Mouse (Mus musculus): Measurements from ENCODE around the gene Ndufs6. TPM values are rescaled to one million over a fixed set of nuclear protein-coding genes. Genes with fewer than 3 reads are reported as not detected.

The Ndufs6 gene
- polyA plus RNA-seq, 1 experiment from 2014 or later = 384 TPM

DNA sequence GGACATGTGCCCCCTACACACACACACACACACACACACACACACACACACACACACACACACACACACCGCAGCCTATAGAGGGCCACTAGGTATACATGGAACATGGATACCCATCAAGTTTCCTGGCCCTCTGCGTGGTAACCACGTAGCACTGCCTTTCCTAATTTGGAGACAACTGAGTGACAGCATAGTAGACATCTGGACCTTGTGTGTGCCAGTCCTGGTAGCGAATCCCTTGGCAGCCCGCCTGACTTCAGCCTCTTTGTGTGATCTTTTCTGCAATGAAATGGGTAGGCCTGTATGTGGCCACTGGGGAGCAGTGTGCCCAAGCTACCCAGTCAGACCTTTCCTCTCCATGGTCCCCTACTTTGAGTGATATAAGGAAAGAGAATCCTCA lies 29.0 kb downstream of the Ndufs6 start:
- 0 out of 2 replicates have a peak, but pooled peaks cover 8% of the 10 kb centered on the region for H3K27me3 ChIP-seq
- no peak overlapping the region for H3K4me2 ChIP-seq
- no peak overlapping the region for H3K9ac ChIP-seq
- ATAC-seq (ENCODE audit: low FRiP score) = no peak
- no peaks in the 10 kb centered on the region for H3K36me3 ChIP-seq
- H3K9me3 ChIP-seq = 0 out of 2 replicates have a peak, but pooled peaks cover 3% of the 10 kb centered on the region
- no peak overlapping the region for H3K27ac ChIP-seq
- no peak overlapping the region for H3K4me3 ChIP-seq
- WGBS = 92% methylated on average over 5 of the region's 5 CpGs
- no peaks in the 10 kb centered on the region for H3K4me1 ChIP-seq (replicated peaks)

DNA sequence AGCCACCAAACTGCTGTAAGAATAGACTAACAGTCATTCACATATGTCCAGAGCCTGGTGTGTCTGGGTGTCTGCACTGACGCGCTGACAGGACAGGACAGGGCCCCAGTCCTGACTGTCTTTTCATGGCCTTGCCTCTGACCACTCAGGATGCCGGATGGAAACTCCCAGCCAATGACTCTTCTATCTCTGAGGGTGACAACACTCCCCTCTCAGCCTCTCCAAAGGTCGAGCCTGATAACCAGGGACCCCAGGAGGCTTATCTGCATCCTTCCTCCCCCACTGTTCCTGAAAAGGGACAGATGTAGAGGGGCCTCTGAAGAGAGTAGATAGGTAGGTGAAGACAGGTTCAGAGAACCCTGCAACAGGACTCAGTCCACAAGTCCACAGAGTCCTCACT lies 29.6 kb downstream of the Ndufs6 start:
- Histone ChIP-seq H3K9me3 (0 out of 2 replicates have a peak, but pooled peaks cover 3% of the 10 kb centered on the region), H3K27ac (no peak overlapping the region), H3K4me1 (replicated peaks) (no peaks in the 10 kb centered on the region), H3K36me3 (no peaks in the 10 kb centered on the region), H3K4me3 (no peak overlapping the region), H3K27me3 (0 out of 2 replicates have a peak, but pooled peaks cover 8% of the 10 kb centered on the region), H3K9ac (no peak overlapping the region), H3K4me2 (no peak overlapping the region)
- no peak for ATAC-seq (ENCODE audit: low FRiP score)
- 72% methylated on average over 4 of the region's 4 CpGs for WGBS

DNA sequence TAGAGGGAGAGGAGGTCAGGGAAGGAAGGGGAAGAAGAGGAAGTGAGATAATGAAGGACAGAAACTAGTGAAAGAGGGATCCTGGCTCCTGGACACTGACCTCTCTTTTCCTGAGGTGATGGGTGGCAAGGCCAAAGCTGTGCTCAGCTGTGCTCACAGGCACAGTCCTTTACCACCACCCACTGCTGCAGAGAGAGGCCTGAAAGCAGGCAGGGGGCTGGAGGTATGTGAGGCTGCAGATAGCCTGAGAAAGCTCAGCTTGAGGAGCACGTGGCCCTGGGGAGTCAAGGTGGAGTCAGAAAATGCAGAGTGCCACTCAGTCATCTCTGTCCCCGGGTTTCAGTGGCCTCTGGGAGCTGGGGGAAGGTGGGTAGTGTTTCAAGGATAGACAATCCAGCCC lies 37.2 kb downstream of the Ndufs6 start:
- no peaks in the 10 kb centered on the region for H3K4me1 ChIP-seq (replicated peaks)
- WGBS = 36% methylated on average over 2 of the region's 2 CpGs
- no peaks in the 10 kb centered on the region for H3K36me3 ChIP-seq
- H3K27ac ChIP-seq = no peak overlapping the region
- H3K4me2 ChIP-seq = no peak overlapping the region
- peaks cover 12% of the 10 kb centered on the region; the same call in 1 of the 2 replicates for H3K27me3 ChIP-seq
- ATAC-seq (ENCODE audit: low FRiP score) = no peak
- H3K9ac ChIP-seq = peak overlapping the region; percentile 15; the same call in 1 of the 2 replicates
- no peak overlapping the region for H3K4me3 ChIP-seq
- 0 out of 2 replicates have a peak, but pooled peaks cover 3% of the 10 kb centered on the region for H3K9me3 ChIP-seq

GRCm38 (mm10) chr13:73290206-73290605 lies 38.1 kb downstream of the Ndufs6 start:
- no peak overlapping the region for H3K9ac ChIP-seq

GRCm38 (mm10) chr13:73283534-73283933 lies 44.8 kb downstream of the Ndufs6 start:
- 100% methylated on average over 1 of the region's 1 CpGs for WGBS

More at GRCm38 (mm10) chr13:73290206-73290605, 38.1 kb downstream of the Ndufs6 start:
- Histone ChIP-seq H3K36me3 (no peaks in the 10 kb centered on the region), H3K4me3 (no peak overlapping the region), H3K4me2 (no peak overlapping the region), H3K4me1 (replicated peaks) (no peaks in the 10 kb centered on the region), H3K27me3 (peaks cover 12% of the 10 kb centered on the region; the same call in 1 of the 2 replicates), H3K9me3 (0 out of 2 replicates have a peak, but pooled peaks cover 3% of the 10 kb centered on the region), H3K27ac (no peak overlapping the region)
- ATAC-seq (ENCODE audit: low FRiP score) = no peak
- 93% methylated on average over 6 of the region's 6 CpGs for WGBS

GRCm38 (mm10) chr13:73282407-73282806 lies 45.9 kb downstream of the Ndufs6 start:
- Histone ChIP-seq H3K27me3 (peaks cover 14% of the 10 kb centered on the region), H3K27ac (no peak overlapping the region), H3K9me3 (no peaks in the 10 kb centered on the region), H3K4me3 (no peak overlapping the region), H3K4me2 (no peak overlapping the region), H3K9ac (no peak overlapping the region), H3K36me3 (no peaks in the 10 kb centered on the region), H3K4me1 (replicated peaks) (no peaks in the 10 kb centered on the region)
- WGBS = 88% methylated on average over 2 of the region's 2 CpGs
- no peak for ATAC-seq (ENCODE audit: low FRiP score)

More at GRCm38 (mm10) chr13:73283534-73283933, 44.8 kb downstream of the Ndufs6 start:
- Histone ChIP-seq H3K27me3 (peaks cover 11% of the 10 kb centered on the region; the same call in 1 of the 2 replicates), H3K36me3 (no peaks in the 10 kb centered on the region), H3K27ac (no peak overlapping the region), H3K4me2 (no peak overlapping the region), H3K4me1 (replicated peaks) (no peaks in the 10 kb centered on the region), H3K9me3 (no peaks in the 10 kb centered on the region), H3K4me3 (no peak overlapping the region), H3K9ac (no peak overlapping the region)
- ATAC-seq (ENCODE audit: low FRiP score) = no peak

GRCm38 (mm10) chr13:73279196-73279595 lies 49.1 kb downstream of the Ndufs6 start:
- Histone ChIP-seq H3K9ac (no peak overlapping the region), H3K4me1 (replicated peaks) (no peaks in the 10 kb centered on the region; the same call in 1 of the 2 replicates), H3K27ac (no peak overlapping the region), H3K27me3 (peaks cover 37% of the 10 kb centered on the region), H3K4me2 (no peak overlapping the region), H3K4me3 (no peak overlapping the region), H3K9me3 (no peaks in the 10 kb centered on the region), H3K36me3 (no peaks in the 10 kb centered on the region)
- ATAC-seq (ENCODE audit: low FRiP score) = no peak
- 91% methylated on average over 1 of the region's 1 CpGs for WGBS

DNA sequence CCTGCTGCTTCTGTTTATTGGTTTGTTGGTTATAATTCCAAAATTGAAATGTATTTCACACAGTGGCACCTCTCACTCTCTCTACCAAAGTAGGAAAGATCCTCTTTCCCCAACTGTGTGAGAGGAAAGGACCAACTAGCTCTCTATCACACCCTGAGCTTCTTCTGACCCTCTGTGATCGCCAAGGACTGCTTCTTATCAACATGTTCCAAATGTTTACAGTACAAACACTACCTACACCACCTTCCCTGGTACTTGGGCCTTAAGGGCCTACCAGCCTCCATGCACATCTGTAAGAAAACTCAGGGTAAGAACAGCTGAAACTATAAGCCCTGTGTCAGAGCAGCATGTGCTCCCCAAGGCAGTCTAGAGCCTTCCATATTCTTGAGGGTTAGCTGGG lies 50.5 kb downstream of the Ndufs6 start:
- Histone ChIP-seq H3K4me2 (no peak overlapping the region), H3K9ac (no peak overlapping the region), H3K27me3 (peaks cover 46% of the 10 kb centered on the region), H3K4me3 (no peak overlapping the region), H3K9me3 (no peaks in the 10 kb centered on the region), H3K27ac (no peak overlapping the region), H3K36me3 (no peaks in the 10 kb centered on the region), H3K4me1 (replicated peaks) (peaks cover 1% of the 10 kb centered on the region; the same call in 1 of the 2 replicates)
- no peak for ATAC-seq (ENCODE audit: low FRiP score)
- WGBS = 68% methylated on average over 1 of the region's 1 CpGs

DNA sequence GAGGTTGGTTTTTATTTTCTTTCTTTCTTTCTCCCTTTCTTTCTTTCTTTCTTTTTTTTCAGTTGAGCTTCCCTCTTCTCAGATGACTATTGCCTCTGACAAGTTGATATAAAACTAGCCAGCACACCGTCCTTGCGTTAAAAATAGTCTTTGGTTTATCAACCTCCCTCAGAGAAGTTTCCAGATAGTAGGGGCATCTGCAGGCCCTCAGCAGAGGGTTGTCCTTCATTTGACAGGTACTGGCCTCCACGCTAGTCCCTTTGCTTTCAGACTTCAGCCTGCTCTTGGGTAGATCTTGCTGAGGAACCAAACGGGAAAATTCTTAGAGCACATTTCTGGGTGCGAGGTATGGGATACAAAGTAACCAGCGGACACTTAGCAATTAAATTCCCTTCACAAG lies 51.0 kb downstream of the Ndufs6 start:
- H3K27ac ChIP-seq = no peak overlapping the region
- 92% methylated on average over 6 of the region's 6 CpGs for whole genome bisulfite sequencing
- no peak overlapping the region for H3K4me3 ChIP-seq
- no peaks in the 10 kb centered on the region for H3K9me3 ChIP-seq
- peaks cover 6% of the 10 kb centered on the region for H3K4me1 ChIP-seq (replicated peaks)
- peaks cover 49% of the 10 kb centered on the region for H3K27me3 ChIP-seq
- H3K36me3 ChIP-seq = no peaks in the 10 kb centered on the region
- ATAC-seq (ENCODE audit: low FRiP score) = no peak
- no peak overlapping the region for H3K4me2 ChIP-seq
- no peak overlapping the region for H3K9ac ChIP-seq

- no peak for ATAC-seq (ENCODE audit: low FRiP score)
- no peaks in the 10 kb centered on the region for H3K9me3 ChIP-seq
- no peak overlapping the region for H3K9ac ChIP-seq
- no peak overlapping the region for H3K27ac ChIP-seq
- H3K27me3 ChIP-seq = peaks cover 87% of the 10 kb centered on the region
- no peaks in the 10 kb centered on the region for H3K36me3 ChIP-seq
- peaks cover 29% of the 10 kb centered on the region for H3K4me1 ChIP-seq (replicated peaks)
- WGBS = 33% methylated on average over 1 of the region's 1 CpGs
- H3K4me2 ChIP-seq = no peak overlapping the region
- no peak overlapping the region for H3K4me3 ChIP-seq
Observed at GRCm38 (mm10) chr13:73273536-73273935, 54.8 kb downstream of the Ndufs6 start.

DNA sequence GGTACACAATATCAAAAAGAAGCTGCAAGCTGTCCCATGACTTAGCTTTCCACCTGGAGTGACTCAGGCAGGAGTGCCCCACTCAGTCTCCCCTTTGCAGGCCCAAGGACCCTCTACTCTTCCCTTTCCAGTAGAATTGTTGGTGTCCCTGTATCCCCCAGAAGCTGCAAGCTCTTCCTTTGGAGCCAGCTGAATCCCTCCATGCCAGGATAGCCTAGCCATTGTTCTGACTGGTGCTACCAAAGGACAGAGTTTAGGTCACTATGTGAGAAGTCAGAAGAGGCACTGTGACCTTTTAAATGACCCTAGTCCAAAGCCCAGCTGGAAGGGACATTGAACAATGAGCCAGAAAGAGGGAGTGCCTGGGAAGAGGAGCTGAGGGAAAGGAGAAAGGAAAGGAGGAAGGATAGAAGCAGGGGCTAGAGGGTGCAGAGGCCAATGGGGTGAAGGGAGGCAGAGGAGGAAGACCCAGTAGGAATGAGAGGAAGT lies 55.5 kb downstream of the Ndufs6 start:
- H3K27ac ChIP-seq = no peak overlapping the region
- H3K36me3 ChIP-seq = no peaks in the 10 kb centered on the region
- no peak for ATAC-seq (ENCODE audit: low FRiP score)
- H3K9ac ChIP-seq = no peak overlapping the region
- peaks cover 32% of the 10 kb centered on the region for H3K4me1 ChIP-seq (replicated peaks)
- H3K27me3 ChIP-seq = peaks cover 93% of the 10 kb centered on the region
- no peaks in the 10 kb centered on the region for H3K9me3 ChIP-seq
- no peak overlapping the region for H3K4me3 ChIP-seq
- H3K4me2 ChIP-seq = no peak overlapping the region

DNA sequence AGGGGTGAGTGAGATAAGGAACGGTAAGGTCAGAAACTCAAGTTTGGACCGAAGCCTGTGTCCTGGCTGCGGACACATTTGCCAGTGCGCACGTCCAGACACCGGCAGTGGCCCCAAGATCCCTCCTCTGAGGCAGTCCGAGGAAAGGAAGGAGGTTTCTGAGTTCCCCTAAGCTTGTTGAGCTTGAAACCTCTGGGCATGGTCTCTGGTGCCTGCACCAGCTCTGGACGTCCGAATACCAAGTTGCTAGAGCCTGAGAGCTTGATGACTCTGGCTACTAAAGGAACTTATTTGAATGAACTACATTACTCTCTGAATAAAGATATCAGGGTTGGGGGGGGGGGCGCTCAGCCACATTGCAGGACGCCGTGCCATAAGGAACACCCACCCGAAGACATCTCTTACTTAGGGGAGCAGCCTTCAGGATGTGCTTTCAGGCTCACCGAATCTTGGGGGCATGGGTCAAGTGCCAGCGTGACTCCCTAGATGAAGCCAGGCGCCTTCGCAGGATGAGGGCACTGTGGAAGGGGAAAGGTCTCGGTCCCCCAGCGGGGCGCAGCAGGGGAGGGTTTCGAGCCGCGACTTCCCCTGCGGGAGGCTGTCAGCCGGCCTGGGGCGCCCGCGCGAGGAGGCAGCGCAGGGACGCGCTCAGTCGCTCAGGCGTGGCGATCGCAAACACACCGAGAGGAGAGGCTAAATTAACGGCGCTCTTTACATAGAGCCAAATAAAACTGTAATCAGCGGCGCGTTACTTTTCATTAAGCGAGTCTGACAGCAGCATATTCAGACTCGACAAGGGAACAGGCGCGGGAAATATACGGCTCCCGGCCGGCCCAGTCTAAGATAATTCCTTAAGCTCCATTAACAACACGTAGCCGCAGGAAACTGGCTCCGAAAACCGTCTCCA lies 56.8 kb downstream of the Ndufs6 start:
- H3K9me3 ChIP-seq = no peaks in the 10 kb centered on the region
- H3K36me3 ChIP-seq = no peaks in the 10 kb centered on the region
- peak overlapping the region; percentile 34 for H3K4me3 ChIP-seq
- no peak overlapping the region for H3K27ac ChIP-seq
- H3K4me1 ChIP-seq (replicated peaks) = peaks cover 32% of the 10 kb centered on the region
- peak overlapping the region; percentile 60 for H3K4me2 ChIP-seq
- peaks cover 99% of the 10 kb centered on the region for H3K27me3 ChIP-seq
- 1% methylated on average over 53 of the region's 53 CpGs for WGBS
- peak; percentile 59 for ATAC-seq (ENCODE audit: low FRiP score)
- H3K9ac ChIP-seq = peak overlapping the region; percentile 39; the same call in 1 of the 2 replicates

Data from hindbrain, embryonic 13.5 days (tissue).